Mouse (Mus musculus) megakaryocyte, embryonic 14.5 days (primary cell): ENCODE measurements around the gene AU021092. TPM values are rescaled to one million over a fixed set of nuclear protein-coding genes. Genes with fewer than 3 reads are reported as not detected.
A peak's percentile ranks its signal among the peaks of the same experiment; 100 is the strongest.

Source experiments
- H3K27me3 ChIP-seq: replicated peaks from 2 replicates; pipeline ENCODE3; 2012; ENCODE audit warnings: inconsistent platforms
- H3K36me3 ChIP-seq: replicated peaks from 2 replicates; pipeline ENCODE3; 2012; ENCODE audit warnings: low read length, inconsistent platforms, mixed read lengths
- H3K4me1 ChIP-seq: 2 replicates; pipeline ENCODE4 v1.6.1; 2012; ENCODE audit warnings: inconsistent platforms
- H3K4me3 ChIP-seq: replicated peaks from 2 replicates; pipeline ENCODE3; 2012; ENCODE audit warnings: moderate library complexity, mild to moderate bottlenecking, inconsistent platforms
- H3K9me3 ChIP-seq: 2 replicates; pipeline ENCODE4 v1.6.1; 2012; ENCODE audit warnings: inconsistent platforms
- FLI1 ChIP-seq: IDR thresholded peaks from 2 replicates; pipeline ENCODE4 v1.6.1; 2012; ENCODE audit warnings: low read length, inconsistent platforms, mixed read lengths
- GATA1 ChIP-seq: IDR thresholded peaks from 3 replicates; pipeline ENCODE4 v1.6.1; 2012; ENCODE audit warnings: mixed read lengths, low read length, inconsistent platforms, borderline replicate concordance
- polyA plus RNA-seq: library from polyadenylated mRNA; stranded (reverse); fragments of >175 nt; gene quantifications from 2 replicates; pipeline ENCODE4 v1.2.3, GENCODE M21; 2012; ENCODE audit warnings: low replicate concordance; ENCODE audit not compliant: insufficient read depth

Gene AU021092
- not detected in 2 replicates for polyA plus RNA-seq

DNA sequence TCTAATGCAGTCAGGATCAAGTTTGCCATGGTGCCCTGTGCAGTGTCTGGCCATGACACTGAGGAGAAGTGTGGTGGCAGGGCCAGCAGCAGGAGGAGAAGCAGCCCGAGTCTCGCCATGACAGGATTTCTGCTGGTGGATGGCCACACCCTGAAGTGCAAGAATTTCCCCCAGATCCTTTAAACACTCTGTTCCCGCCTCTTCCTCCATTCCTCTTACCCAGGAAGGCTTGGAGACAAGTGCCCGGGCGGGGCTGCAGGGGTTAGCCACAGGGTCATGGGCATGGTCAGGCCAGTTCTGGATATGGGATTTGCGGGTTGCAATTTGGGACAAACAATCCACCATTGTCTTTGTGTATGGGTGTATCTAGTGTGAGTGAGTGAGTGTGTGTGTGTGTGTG is at the start of gene AU021092:
Gene AU021092 (minus strand): TSS at position 160 of the 400 bp plus-strand sequence.
- Histone ChIP-seq H3K4me3 (no peak within 1 kb of the TSS), H3K9me3 (no peaks in the 10 kb centered on the region), H3K36me3 (no peaks in the 10 kb centered on the region), H3K27me3 (peaks cover 35% of the 10 kb centered on the region), H3K4me1 (peaks cover 7% of the 10 kb centered on the region)
- TF ChIP-seq GATA1 (no peak), FLI1 (no peak)

DNA sequence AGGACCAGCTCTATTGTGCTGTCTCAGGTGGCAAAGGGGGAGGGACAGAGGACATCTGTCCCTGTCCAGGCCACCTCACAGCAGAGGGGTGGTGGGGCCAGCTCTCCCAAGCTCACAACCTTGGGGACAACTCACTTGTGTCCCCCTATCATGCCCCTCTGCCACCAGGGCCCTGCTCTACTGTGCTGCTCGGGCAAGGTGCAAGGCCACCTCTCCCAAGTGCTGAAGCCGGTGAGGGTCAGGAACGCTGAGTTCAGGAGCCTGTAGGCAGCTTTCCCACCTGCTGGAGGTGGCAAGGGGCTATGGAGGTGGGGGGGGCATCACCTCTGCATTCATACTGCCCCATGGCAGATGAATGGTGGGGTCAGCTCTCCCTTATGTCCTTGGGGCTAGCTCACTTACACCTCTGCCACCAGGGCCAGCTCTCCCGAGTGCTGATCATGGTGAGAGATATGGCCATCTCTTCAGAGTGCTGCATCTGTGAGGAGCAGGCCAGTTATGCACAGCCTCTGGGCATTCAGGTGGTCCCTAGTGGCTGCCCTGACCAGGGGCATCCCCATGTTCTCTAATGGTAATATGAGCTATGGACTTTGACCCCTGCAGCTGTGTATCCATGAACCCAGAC is 49.4 kb upstream of the AU021092 start:
- H3K9me3 ChIP-seq: no peaks in the 10 kb centered on the region
- TF ChIP-seq FLI1: no peak
- no peak for TF ChIP-seq GATA1
- H3K36me3 ChIP-seq: no peaks in the 10 kb centered on the region
- H3K4me3 ChIP-seq: no peak overlapping the region
- H3K4me1 ChIP-seq: no peaks in the 10 kb centered on the region
- H3K27me3 ChIP-seq: peaks cover 16% of the 10 kb centered on the region

DNA sequence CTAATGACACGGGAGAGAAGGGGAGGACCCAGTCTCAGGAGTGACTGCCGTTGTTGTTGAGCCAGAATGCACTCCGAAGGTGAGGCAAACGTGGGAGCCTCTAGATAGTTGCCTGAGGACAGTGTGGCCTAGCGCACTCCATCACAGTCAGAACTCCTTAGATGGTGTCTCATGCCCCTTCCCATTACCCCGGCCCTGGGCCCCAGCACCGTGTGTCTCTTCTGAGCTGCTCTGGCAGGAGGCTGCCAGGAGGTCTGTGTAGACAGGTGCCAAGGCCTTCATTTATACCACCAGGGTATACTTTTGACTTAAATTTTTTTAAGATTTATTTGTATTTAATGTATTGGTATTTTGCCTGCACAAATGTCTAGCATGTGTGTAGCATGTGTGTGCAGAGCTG is 41.8 kb upstream of the AU021092 start:
- no peaks in the 10 kb centered on the region for H3K4me1 ChIP-seq
- peaks cover 5% of the 10 kb centered on the region for H3K27me3 ChIP-seq
- H3K4me3 ChIP-seq: no peak overlapping the region
- no peaks in the 10 kb centered on the region for H3K36me3 ChIP-seq
- TF ChIP-seq GATA1 (no peak), FLI1 (no peak)
- peaks cover 17% of the 10 kb centered on the region for H3K9me3 ChIP-seq

DNA sequence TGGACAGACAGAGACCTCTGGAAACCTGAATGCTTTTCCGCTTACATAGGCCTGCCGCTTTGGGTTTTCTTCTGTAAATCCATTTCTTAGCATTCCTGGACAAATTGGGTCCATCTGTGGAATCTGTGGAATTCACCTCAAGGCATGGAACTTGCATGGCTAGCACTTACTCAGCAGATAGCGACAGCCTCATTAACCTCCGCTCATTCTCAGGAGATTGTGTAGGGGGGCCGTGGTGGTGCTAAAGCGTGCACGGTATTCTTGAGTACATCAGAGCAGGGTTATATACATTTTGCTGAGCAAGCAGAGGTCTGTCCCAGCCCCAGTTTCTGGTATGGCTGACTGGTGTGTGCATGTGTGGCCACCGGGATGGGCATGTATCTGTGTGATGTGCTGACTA is 41.1 kb upstream of the AU021092 start:
- Histone ChIP-seq H3K36me3 (no peaks in the 10 kb centered on the region), H3K4me3 (no peak overlapping the region), H3K9me3 (peaks cover 17% of the 10 kb centered on the region), H3K27me3 (peaks cover 3% of the 10 kb centered on the region), H3K4me1 (no peaks in the 10 kb centered on the region)
- TF ChIP-seq FLI1 (no peak), GATA1 (no peak)

DNA sequence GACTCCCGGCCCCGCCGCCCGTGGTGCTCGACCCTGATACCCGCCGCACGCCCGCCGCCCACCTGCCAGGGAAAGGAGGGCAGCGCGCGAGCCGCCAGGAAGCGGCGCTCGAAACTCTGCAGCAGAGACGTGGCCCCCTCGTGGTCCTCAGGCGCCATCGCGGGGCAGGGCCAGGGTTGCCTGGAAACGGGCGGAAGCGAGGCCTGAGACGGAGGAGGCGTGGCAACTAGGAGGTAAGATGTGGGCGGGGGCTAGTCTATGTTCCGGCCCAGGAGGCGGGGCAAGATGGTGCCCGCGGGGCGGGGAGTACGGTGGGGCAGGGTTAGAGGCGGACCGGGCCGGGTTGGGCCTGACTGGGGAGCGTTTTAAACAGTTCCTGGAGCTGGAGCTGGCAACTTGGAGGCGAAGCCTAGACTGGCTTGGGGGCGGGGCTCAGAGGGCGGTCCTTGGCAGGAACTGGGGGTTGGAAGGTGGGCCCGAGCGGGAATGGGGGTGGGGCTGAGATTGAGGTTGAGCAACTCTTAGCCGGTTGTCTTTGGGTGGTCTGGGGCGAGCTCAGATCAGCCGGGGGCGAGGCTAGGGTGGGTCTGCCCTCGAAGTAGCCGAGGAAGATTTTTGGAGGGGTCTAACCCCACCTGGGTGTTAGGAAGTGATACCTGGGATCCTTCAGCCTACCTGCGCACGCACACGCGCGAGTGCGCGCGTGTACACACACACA is 33.8 kb upstream of the AU021092 start, which contains the start of gene Eef2kmt:
Gene Eef2kmt (minus strand): TSS at position 205 of the 718 bp plus-strand sequence.
- Histone ChIP-seq H3K4me3 (peak within 1 kb of the TSS; percentile 95), H3K4me1 (peaks cover 32% of the 10 kb centered on the region), H3K27me3 (peaks cover 2% of the 10 kb centered on the region), H3K9me3 (no peaks in the 10 kb centered on the region), H3K36me3 (peaks cover 24% of the 10 kb centered on the region)
- TF ChIP-seq FLI1 (no peak), GATA1 (no peak)

DNA sequence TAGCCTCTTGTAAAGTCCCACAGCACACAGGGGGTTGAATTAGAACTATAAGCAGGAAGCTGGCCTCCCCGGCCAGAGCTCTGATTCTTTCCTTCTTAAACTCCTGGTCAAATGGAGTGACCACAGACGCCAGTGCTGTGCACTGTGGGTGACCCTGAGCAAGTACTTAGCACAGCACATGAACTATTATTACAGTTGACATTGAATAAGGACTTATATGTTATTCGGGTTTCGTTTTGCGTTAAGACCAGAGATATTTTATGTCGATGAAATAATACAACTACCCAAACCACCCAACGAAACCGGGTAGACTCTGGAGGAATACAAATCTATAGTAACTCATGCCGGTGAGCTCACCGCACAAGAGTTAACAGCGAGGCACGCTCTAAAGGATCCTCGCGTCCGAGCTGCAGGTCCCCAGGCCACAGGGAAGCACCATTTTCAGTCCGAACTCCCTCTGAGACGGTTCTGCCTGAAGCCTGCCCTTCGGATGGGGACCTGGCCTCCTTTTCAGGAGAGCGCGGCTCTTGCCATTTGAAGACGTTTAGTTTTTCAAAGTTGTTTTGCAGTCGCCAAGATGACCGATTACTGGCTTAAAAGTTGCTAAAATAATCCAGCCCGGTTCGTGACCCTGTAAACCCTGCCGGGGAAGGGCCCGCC is 33.1 kb upstream of the AU021092 start:
- no peaks in the 10 kb centered on the region for H3K9me3 ChIP-seq
- peaks cover 31% of the 10 kb centered on the region for H3K36me3 ChIP-seq
- peak overlapping the region; percentile 95 for H3K4me3 ChIP-seq
- H3K27me3 ChIP-seq: peaks cover 2% of the 10 kb centered on the region
- H3K4me1 ChIP-seq: peaks cover 34% of the 10 kb centered on the region
- TF ChIP-seq GATA1 (no peak), FLI1 (no peak)

DNA sequence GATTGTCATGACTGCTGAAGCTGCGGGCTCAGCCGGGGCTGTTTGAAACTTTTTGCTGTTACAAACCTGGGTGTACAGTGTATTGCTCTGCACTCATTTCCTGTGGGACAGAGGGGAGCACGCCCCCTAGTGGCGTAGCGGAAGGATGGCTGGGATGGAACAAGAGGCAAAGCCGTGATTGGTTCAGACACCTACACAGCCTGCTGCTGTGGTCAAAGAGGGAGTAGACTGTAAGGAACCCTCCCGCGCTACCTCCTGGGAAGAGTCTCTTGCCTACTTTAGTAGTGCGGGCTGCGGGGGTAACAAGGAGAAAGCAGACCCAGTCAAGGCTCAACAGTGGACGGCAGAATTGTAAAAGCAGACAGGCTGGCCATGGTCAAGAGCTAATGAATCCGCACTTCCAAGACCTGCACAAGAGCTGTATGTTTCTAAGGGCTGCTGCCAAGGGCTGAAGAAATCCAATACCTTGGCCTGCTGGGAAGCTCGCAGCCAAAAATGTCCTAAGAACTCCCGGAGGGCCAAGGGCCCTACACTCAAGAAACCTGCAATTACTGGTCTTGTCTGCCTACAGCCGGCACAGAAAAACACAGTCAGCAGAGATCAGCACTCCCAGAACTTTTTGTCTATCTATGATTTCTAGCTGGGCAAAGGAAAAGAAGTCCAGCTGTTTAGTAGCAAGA is 32.4 kb upstream of the AU021092 start:
- TF ChIP-seq GATA1 (no peak), FLI1 (no peak)
- H3K9me3 ChIP-seq: no peaks in the 10 kb centered on the region
- peaks cover 38% of the 10 kb centered on the region for H3K36me3 ChIP-seq
- peak overlapping the region; percentile 95 for H3K4me3 ChIP-seq
- H3K27me3 ChIP-seq: peaks cover 2% of the 10 kb centered on the region
- H3K4me1 ChIP-seq: peaks cover 34% of the 10 kb centered on the region

DNA sequence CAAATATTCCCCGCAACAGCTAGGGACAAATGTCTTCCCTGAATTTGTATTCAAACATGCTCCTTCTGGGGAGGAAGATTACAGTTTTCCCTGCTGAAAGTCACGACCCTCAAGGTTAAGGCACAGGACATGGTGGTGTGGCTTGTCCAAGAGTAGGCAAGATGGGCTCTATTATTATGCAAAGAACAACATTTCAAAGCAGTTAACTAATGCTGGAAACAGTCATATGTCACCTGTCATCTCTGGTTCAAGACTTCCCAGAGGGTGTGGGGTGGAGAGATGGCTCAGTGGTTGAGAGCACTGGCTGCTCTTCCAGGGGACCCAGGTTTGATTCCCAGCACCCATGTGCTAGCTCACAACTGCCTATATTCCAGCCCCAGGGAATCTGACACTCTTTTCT is 30.2 kb upstream of the AU021092 start:
- H3K36me3 ChIP-seq: peaks cover 61% of the 10 kb centered on the region
- no peak overlapping the region for H3K4me3 ChIP-seq
- H3K4me1 ChIP-seq: peaks cover 34% of the 10 kb centered on the region
- H3K27me3 ChIP-seq: peaks cover under 1% of the 10 kb centered on the region
- no peaks in the 10 kb centered on the region for H3K9me3 ChIP-seq
- TF ChIP-seq FLI1 (no peak), GATA1 (no peak)

DNA sequence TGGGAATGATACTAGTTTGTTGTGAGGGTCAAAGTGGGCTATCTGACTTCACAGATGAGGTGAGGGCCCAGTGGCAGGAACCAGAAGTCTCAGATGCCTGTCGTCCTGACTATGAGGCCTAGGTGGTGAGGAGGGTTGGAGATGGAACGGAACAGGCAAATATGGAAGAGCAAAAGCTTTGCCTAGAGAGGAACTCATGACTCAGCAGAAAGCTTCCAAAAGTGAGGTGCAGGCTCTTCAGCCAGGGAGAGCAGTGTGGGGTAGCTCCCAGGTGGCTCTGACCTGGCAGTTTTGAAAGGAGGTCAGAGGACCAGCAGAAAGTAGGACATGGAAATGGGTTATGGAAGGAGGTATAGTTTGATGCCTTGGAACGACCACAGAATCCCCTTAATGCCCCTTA is 28.8 kb upstream of the AU021092 start:
- Histone ChIP-seq H3K9me3 (no peaks in the 10 kb centered on the region), H3K4me1 (peaks cover 28% of the 10 kb centered on the region), H3K36me3 (peaks cover 71% of the 10 kb centered on the region), H3K4me3 (no peak overlapping the region), H3K27me3 (no peaks in the 10 kb centered on the region)
- TF ChIP-seq FLI1 (no peak), GATA1 (no peak)
